Mouse (Mus musculus): ENCODE results near the gene Grb10.

DNA sequence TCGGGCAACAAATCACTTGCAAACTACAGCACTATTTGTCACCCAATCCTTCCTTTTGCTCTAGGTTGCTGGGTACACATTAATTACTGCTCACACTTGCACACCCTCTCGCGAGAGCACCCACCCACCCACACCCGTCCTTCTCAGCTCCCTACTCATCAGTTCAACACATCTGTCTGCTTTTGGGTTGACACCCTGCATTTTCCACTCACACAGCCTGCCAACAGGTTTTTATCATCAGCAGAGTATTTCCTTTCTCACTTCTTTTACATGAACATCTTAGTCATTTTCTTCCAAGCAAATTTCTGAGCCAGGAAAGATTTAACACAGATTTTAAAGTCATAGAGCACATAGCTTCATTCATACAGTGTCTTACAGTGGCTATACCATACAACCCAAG lies 48.6 kb downstream of the Grb10 start:
- TF ChIP-seq POLR2A (IDR thresholded peaks at IDR 0.05; ENCODE audit: insufficient read depth, low read depth, low read length) (no peak), CTCF (IDR thresholded peaks at IDR 0.05; ENCODE audit: insufficient read depth, low read depth, low read length) (no peak)

Measured in olfactory bulb, adult 2 months (tissue).